Mouse (Mus musculus) ovary, adult 18-20 months (tissue): ENCODE results near the gene Hoxa7.

Source experiments
- DNase-seq: peaks from one replicate; pipeline ENCODE4 v3.0.0; 2022; ENCODE audit warnings: low spot score, mixed read lengths

Gene Hoxa7

GRCm38 (mm10) chr6:52221337-52221992, at the start of gene Hoxa7:
Gene Hoxa7 (minus strand): TSS chr6:52221854.
- peak; percentile 65 for DNase-seq

GRCm38 (mm10) chr6:52270494-52271480, 49.1 kb upstream of the Hoxa7 start:
- no peak for DNase-seq

GRCm38 (mm10) chr6:52268756-52269155, 47.1 kb upstream of the Hoxa7 start:
- no peak for DNase-seq

DNA sequence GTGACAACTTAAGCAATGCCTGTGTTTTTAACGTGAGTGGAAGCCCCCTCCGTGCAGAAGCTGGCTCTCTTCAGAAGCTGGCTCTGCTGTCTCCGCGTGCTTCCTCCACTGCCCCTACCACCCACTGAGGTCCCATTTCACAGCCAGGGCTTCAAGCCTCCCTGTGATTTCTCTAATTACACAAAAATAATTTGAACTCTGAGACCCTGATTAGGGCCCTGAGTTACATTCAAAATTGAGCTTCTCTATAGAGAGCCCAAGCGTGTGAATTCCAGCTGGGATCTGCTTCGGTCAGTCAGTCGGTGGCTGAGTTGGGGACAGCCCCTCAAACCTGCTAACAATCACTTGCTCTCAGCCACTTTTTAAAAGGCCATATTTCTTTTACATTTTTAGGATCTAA, 46.7 kb upstream of the Hoxa7 start:
- no peak for DNase-seq

DNA sequence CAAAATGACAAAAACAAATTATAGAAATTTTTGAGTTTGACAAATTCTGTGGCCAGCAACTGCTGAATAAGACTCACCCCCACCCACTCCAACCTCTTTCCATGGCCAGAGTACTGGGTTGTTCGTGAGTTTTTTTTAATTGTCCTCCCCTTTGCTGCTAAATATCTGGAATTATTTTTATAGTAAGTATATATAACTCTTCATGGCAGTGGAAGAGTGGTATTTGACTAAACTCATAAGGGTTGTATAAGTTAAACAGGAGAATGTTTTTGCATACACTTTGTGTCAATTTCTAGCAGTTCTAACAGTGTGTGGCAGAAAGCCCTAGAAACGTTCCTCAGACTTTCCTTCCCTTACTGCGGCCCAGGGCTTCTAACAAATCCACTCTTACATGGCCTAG, 46.0 kb upstream of the Hoxa7 start:
- no peak for DNase-seq

GRCm38 (mm10) chr6:52267221-52267620, 45.6 kb upstream of the Hoxa7 start:
- DNase-seq = no peak

- no peak for DNase-seq
These were observed 45.0 kb upstream of the Hoxa7 start for GRCm38 (mm10) chr6:52266666-52266985.

DNA sequence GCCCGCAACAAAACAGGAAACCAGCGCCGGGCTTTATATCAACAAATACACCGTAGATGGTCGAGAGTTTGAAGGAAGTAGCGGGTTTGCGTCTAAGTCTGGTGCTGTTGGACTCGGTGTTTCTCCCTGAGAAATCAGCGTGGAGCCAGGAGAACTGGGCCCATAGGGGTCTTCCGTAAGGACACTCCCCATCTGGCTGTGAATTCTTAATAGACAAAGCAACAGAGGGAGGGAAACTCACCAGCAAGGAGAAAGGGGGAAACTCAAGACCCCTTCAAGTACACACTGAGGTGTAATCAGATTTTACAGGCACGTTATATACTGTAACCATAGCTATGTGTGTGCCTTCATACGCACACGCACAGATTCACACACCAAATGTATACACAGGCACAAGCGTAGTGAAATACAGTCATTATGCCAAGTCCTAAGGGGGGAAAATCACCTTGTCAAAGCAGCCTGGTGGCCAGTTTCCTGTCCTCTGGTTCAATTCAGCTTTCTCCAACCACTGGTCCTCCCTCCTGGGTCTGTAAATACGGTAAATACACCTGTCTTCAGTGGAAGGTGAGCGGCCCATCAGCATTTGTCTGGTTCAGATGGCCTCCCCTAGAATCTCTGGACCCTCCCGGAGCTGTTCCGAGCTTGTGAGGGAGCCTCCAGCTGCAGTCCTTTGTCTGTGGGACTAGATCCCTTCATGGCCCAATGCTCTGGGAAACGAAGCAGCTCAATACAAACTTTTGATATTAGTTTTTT, 44.4 kb upstream of the Hoxa7 start:
- no peak for DNase-seq

DNA sequence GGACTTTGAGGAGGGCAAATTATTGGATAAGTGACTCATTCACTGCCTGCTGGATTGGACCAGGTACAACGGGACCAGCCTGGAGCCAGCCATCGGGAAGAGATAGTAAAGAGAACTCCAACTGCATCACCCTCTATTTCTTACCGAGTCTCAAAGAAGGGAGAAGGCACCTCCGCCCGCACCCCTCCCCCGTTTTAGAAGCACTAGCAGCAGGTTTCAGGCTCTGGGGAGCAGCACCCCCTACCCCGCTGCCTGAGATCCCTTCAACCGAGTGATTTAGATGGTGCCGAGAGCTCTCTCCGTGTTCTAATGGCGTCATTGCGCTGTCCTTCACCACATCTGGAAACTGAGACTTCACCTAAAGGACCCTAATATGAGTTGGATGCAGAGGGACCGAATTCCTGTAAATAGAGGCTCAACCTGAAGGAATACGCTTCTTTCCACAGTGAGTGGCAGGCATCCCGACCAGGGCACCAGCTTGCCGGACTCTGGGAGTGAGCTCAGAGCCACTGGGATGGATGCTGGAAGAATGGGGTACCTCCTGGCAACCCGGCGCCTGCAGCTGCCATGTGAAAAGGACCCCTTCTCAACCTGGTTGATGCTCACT, 43.8 kb upstream of the Hoxa7 start:
- no peak for DNase-seq

GRCm38 (mm10) chr6:52264106-52264790, 42.6 kb upstream of the Hoxa7 start:
- no peak for DNase-seq

- DNase-seq = no peak
These were observed 41.6 kb upstream of the Hoxa7 start for GRCm38 (mm10) chr6:52263321-52263585.

DNA sequence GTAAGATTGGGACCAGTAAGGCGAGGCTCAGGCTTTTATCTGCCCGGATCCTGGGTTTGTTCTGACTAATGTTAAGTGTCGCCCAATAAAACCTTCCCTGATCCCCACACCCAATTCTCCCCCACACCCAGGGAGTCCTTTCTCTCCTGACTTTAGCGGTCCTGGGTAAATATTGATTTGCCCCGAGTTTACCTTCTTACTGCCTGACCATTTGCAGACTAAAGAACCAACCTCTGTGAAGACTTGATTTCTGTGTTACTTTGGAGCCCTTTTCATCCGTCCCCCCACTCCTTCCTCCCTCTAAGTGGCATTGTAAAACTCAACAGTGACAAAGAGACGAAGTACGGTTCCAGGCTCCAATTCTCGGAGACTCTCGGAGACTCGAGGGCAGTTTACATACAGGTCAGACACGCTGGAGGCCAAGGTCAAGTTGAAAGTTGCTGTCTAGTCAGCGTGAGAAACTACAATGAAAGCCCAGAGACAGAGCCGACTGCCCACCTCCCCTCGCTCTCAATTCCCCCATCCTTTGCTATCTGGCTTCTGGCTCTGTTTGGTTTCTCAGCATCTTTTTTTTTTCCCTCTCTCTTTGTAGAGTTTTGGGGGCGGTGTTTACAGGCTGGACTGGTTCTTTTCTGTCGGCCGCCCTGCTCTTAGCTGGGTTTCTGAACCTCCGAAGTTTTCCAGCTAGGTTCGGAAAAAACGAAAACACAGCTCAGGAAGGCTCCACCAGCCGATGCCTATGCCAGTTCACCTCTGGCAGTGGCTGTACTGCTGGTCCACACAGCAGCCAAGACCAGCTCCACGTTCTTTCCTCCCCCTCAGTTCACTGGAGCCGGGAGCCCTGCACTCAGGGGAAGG, 41.0 kb upstream of the Hoxa7 start:
- no peak for DNase-seq

GRCm38 (mm10) chr6:52261751-52262462, 40.3 kb upstream of the Hoxa7 start:
- DNase-seq = no peak

DNA sequence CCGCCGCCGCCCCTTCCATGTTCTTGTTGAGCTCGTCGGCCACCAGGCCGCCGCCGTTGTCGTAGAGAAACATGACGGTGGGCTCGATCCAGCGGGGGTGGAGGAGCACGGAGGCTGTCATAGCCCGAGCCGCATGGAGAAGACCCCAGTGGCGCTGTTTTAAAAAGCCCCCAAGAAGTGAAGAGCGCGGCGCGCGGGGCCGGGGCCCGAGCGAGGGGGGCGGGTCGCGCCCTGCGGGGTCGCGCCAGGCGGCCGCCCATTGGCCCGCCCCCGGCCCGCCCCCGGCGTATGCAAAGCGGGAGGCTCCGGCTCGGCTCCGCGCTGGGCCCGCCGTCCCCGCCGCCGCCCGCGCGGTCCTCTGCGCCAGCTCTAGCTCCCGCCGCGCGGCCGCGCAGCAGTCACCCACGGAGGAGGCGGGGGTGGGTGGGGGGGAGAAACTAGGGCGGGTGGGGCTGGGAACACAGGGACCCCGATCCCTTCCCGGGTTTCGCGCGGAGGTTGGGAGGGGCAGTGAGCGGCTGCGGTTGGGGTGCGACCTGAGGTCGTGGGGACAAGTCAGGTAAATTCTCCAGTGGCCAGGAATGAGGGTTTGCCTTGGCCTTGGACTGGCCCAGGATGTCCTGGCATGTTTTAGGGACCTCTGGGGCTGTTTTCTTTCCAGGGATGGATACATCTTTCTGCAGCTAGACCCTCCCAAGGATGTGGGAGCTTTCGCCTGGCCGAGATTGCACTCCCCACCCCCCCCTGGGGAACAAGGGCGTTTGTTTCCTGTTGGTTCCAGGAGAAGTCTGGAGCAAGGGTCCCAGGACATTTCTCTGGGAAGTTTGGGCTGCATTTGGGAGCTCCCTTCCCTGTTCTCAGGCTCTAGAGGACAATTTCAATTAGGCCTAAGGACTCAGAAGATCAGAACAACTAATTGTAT, 39.3 kb upstream of the Hoxa7 start, which contains the start of gene Hoxa13:
Gene Hoxa13 (minus strand): TSS at position 227 of the 922 bp plus-strand sequence.
- no peak for DNase-seq

DNA sequence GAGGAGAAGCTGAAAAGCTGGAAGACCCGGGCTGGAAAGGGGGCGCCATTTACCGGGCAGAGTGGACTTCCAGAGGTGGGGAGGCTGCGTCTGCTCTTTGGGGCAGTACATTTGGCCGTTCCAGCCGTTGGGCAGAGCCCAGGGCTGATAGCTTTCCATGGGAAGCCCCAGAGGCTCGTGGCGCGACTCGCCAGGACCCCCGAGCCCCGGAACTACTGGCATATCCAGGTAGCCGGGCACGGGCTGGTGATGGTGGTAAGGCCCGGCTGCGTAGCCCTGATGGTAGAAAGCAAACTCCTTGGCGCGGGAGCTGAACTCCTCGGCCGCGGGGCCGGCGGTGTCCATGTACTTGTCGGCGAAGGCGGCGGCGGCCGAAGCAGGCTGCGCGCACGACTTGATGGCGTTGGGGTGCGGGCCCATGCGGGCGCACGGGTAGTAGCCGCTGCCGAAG, 38.2 kb upstream of the Hoxa7 start:
- no peak for DNase-seq

DNA sequence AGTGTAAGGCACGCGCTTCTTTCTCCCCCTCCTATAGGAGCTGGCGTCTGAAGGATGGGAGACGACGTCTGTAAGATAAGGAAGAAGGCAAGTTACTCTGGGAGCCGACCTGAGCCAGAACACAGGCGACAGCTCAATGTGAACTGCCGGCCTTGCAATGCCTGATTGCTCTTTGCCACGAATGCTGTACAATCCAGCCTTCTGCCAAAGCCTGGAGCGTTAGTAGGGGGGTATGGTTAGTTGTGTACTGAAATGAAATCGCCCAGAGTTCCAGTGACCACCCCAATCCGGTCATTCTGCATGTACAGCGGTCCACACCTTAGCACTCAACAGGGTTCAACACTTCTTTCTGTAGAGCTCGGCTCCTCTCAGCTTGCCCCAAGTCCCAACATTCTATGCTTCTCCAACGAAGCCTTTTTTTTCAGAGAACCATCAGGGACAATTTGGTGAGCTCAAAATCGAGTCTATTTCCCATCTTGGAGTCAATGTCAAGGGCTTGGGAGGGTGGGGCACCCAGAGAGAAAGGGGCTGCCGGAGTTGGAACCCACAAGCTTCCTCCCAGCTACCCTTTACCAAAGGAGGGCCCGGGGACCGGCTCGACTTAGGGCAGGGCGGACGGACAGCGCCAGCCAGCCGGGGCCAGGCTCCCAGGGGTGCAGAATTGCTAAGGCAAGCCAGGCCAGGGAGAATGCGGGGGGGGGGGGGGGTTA, 37.6 kb upstream of the Hoxa7 start:
- DNase-seq = no peak

DNA sequence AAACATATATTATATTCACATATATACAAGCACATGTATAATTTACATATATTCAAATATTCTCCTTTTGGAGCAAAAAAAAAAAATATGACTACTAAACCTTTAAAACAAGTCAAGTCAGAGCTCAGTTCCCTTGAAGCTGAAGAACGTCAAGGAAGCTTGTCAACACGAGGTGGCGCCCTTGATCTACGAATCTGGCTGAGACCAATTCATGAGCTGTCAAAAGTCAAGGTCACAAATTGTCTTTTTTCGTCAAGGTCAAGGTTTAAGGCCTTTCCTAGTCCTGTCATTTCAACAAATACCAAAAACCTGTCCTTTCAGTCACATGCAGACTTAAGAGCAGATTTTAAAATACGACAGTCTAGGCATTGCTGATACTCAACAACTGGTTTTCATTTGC, 35.3 kb upstream of the Hoxa7 start:
- no peak for DNase-seq
